Comparison of ENCODE assay signal across 8 mouse cellular contexts in genomic region chr3:89419571-89419970, GRCm38 (mm10). TPM values are rescaled to one million over a fixed set of nuclear protein-coding genes. Genes with fewer than 3 reads are reported as not detected.
A peak's percentile ranks its signal among the peaks of the same experiment; 100 is the strongest.
DNase-seq lines count a peak whose midpoint lies in the region; ATAC-seq and TF ChIP-seq lines count a peak whose summit lies in the region.

No protein-coding gene starts in this region.

- intact Hi-C loops in heart, adult 2 months (cut with DNase I) = loop anchor here (2.0 kb wide), 1 partner anchor 17 kb away; the partner anchor contains the start of gene Pbxip1

- H3K27ac ChIP-seq in MEL (ENCODE audit: control insufficient read depth, low read depth, low read length) = no peak overlapping the region
- H3K27ac ChIP-seq in bone marrow, adult 2 months (ENCODE audit: control insufficient read depth, insufficient read depth, low read depth, low read length, poor library complexity) = peak overlapping the region; percentile 88
- peak overlapping the region; percentile 94 for H3K27ac ChIP-seq in heart, adult 2 months
- peak overlapping the region; percentile 99 for H3K27ac ChIP-seq in lung, embryonic 14.5 days (ENCODE audit: low read depth)

- H3K79me2 ChIP-seq in MEL (ENCODE audit: control insufficient read depth, insufficient read depth, low read length, poor library complexity) = peaks cover 48% of the 10 kb centered on the region
- H3K79me2 ChIP-seq in heart, adult 2 months (replicated peaks; ENCODE audit: control insufficient read depth, insufficient read depth, low read length) = peaks cover 2% of the 10 kb centered on the region; the same call in 1 of the 2 replicates

- H3K9me3 ChIP-seq in MEL (replicated peaks; ENCODE audit: insufficient read depth, low read length) = no peaks in the 10 kb centered on the region
- no peaks in the 10 kb centered on the region for H3K9me3 ChIP-seq in lung, embryonic 14.5 days (ENCODE audit: low read depth, low read length)

- peak overlapping the region; percentile 76 for H3K9ac ChIP-seq in MEL (ENCODE audit: control insufficient read depth, low read depth, low read length, poor library complexity, severe bottlenecking)
- peak overlapping the region; percentile 48 for H3K9ac ChIP-seq in heart, adult 2 months (ENCODE audit: low read depth, low read length)
- H3K9ac ChIP-seq in lung, embryonic 14.5 days = peak overlapping the region; percentile 53

- no peaks in the 10 kb centered on the region for H3K27me3 ChIP-seq in MEL (ENCODE audit: control insufficient read depth in 1 of 2, insufficient read depth in 2 of 2, low read length in 2 of 2)
- no peaks in the 10 kb centered on the region for H3K27me3 ChIP-seq in heart, adult 2 months (ENCODE audit: control insufficient read depth, insufficient read depth, low read length)
- no peaks in the 10 kb centered on the region for H3K27me3 ChIP-seq in lung, embryonic 14.5 days (ENCODE audit: insufficient read depth, low read length)

- TF ChIP-seq EP300 in MEL (IDR thresholded peaks at IDR 0.05; ENCODE audit: low read depth in 1 of 2, low read length in 2 of 2) = no peak
- peak; percentile 63; the same call in 1 of the 2 replicates for TF ChIP-seq EP300 in heart, adult 2 months (IDR thresholded peaks at IDR 0.05; ENCODE audit: insufficient read depth, low read depth, low read length)

- no peak for TF ChIP-seq RAD21 in MEL (IDR thresholded peaks at IDR 0.05; ENCODE audit: low read depth, low read length)

- peaks cover 13 to 52% of the 10 kb centered on the region in 2 experiments for H3K36me3 ChIP-seq in MEL (ENCODE audit: control insufficient read depth in 1 of 2, insufficient read depth in 2 of 2, low read length in 2 of 2)
- no peaks in the 10 kb centered on the region for H3K36me3 ChIP-seq in heart, adult 2 months (ENCODE audit: control insufficient read depth, insufficient read depth, low read length)
- H3K36me3 ChIP-seq in lung, embryonic 14.5 days (ENCODE audit: insufficient read depth) = peaks cover 38% of the 10 kb centered on the region

- peaks cover 26 to 53% of the 10 kb centered on the region in 2 experiments for H3K4me1 ChIP-seq in MEL (ENCODE audit: control insufficient read depth in 1 of 2, insufficient read depth in 2 of 2, low read length in 2 of 2)
- H3K4me1 ChIP-seq in bone marrow, adult 2 months (ENCODE audit: control insufficient read depth, insufficient read depth, low read length) = peaks cover 5% of the 10 kb centered on the region; the same call in 1 of the 2 replicates
- peaks cover 8% of the 10 kb centered on the region for H3K4me1 ChIP-seq in heart, adult 2 months (ENCODE audit: control insufficient read depth, insufficient read depth, low read length)
- peaks cover 19% of the 10 kb centered on the region for H3K4me1 ChIP-seq in lung, embryonic 14.5 days (ENCODE audit: insufficient read depth)

- TF ChIP-seq CTCF in MEL (IDR thresholded peaks at IDR 0.05 in 2 of 3, conservative IDR thresholded peaks at IDR 0.05 in 1 of 3; ENCODE audit: control insufficient read depth in 1 of 3, insufficient read depth in 1 of 3, low read depth in 2 of 3, low read length in 3 of 3, poor library complexity in 1 of 3, severe bottlenecking in 1 of 3) = no peak
- TF ChIP-seq CTCF in bone marrow, adult 2 months (IDR thresholded peaks at IDR 0.05; ENCODE audit: control insufficient read depth, insufficient read depth, low read length) = no peak
- no peak for TF ChIP-seq CTCF in heart, adult 2 months (IDR thresholded peaks at IDR 0.05)
- TF ChIP-seq CTCF in lung, embryonic 14.5 days (IDR thresholded peaks at IDR 0.05; ENCODE audit: low read depth) = no peak

- peak overlapping the region; percentile 75 to 82 for H3K4me3 ChIP-seq in MEL (ENCODE audit: control insufficient read depth in 1 of 2, insufficient read depth in 1 of 2, low read depth in 2 of 2, low read length in 2 of 2)
- H3K4me3 ChIP-seq in bone marrow, adult 2 months (replicated peaks; ENCODE audit: control insufficient read depth, low read depth, low read length) = peak overlapping the region; percentile 90
- peak overlapping the region; percentile 88 for H3K4me3 ChIP-seq in heart, adult 2 months
- H3K4me3 ChIP-seq in lung, embryonic 14.5 days (ENCODE audit: low read depth, low read length) = peak overlapping the region; percentile 55

- WGBS in bone marrow, adult 2 months = 12% methylated on average over 9 of the region's 9 CpGs
- 4% methylated on average over 9 of the region's 9 CpGs for WGBS in heart, adult 2 months
- WGBS in lung, embryonic 14.5 days = 0% methylated on average over 9 of the region's 9 CpGs

- DNase-seq in MEL (ENCODE audit: low read depth, low spot score) = no peak
- DNase-seq in heart, adult 2 months = peak; percentile 74 to 76
- DNase-seq in kidney, adult 18-20 months = peak; percentile 66
- DNase-seq in lung, embryonic 14.5 days = peak; percentile 87
- DNase-seq in ovary, postnatal 36 days (ENCODE audit: low spot score) = peak; percentile 45
- no peak for DNase-seq in frontal cortex, postnatal 10 days (ENCODE audit: low spot score in 2 of 2)
- no peak for DNase-seq in thymus, postnatal 36 days

- no peak for ATAC-seq in lung, embryonic 14.5 days (ENCODE audit: insufficient read depth)

- no peak for TF ChIP-seq POLR2A in MEL (IDR thresholded peaks at IDR 0.05; ENCODE audit: control insufficient read depth in 1 of 2, insufficient read depth in 1 of 2, low read depth in 1 of 2, low read length in 2 of 2, poor library complexity in 1 of 2)
- no peak for TF ChIP-seq POLR2A in bone marrow, adult 2 months (IDR thresholded peaks at IDR 0.05; ENCODE audit: borderline replicate concordance, control insufficient read depth, low read depth, low read length)
- TF ChIP-seq POLR2A in heart, adult 2 months (IDR thresholded peaks at IDR 0.05; ENCODE audit: insufficient read depth, low read depth, low read length) = peak; percentile 55

- H3K4me2 ChIP-seq in lung, embryonic 14.5 days = peak overlapping the region; percentile 86

TF ChIP-seq in MEL, 35 proteins besides CTCF, POLR2A, EP300 and RAD21:
- TF ChIP-seq MYC (IDR thresholded peaks at IDR 0.05; ENCODE audit: low read depth, low read length) (no peak), ELF1 (IDR thresholded peaks at IDR 0.05; ENCODE audit: low read depth, low read length) (no peak), MYB (IDR thresholded peaks at IDR 0.05; ENCODE audit: low read depth, low read length) (no peak)

RNA-seq across cellular contexts. Expression of gene Shc1, which starts 1.3 kb away (rescaled TPM):
- 41.9 and 49.2 TPM in 2 replicates for total RNA-seq in MEL (2012; rRNA removed)
- 10 to 100 TPM in 1 of 2 experiments, not detected in 1; 79.8 TPM for polyA plus RNA-seq in MEL (2012; ENCODE audit: insufficient read depth in 1 of 2, insufficient read length in 2 of 2, low read depth in 1 of 2, low replicate concordance in 2 of 2, missing spikeins in 1 of 2)
- 41.6 and 65.2 TPM in 2 replicates for polyA plus RNA-seq in bone marrow, adult 2 months (2011; ENCODE audit: insufficient read depth, insufficient read length, low replicate concordance, missing spikeins)
- 10 to 100 TPM; 31.6 to 32.0 TPM for total RNA-seq in heart, adult 2 months (2021)
- polyA plus RNA-seq in heart, adult 2 months (2012; rRNA removed) = 32.4 and 50.5 TPM in 2 replicates
- 69.5 and 75.2 TPM in 2 replicates for polyA plus RNA-seq in lung, embryonic 14.5 days (2014; fragmentation: Nextera tagmentation; extraction: Ambion mirVana)

RNA-seq across cellular contexts. Expression of gene Cks1b, which starts 1.4 kb away (rescaled TPM):
- total RNA-seq in MEL (2012; rRNA removed) = 271 and 292 TPM in 2 replicates
- 100 to 1,000 TPM; 177 to 438 TPM for polyA plus RNA-seq in MEL (2012; ENCODE audit: insufficient read depth in 1 of 2, insufficient read length in 2 of 2, low read depth in 1 of 2, low replicate concordance in 2 of 2, missing spikeins in 1 of 2)
- 126 and 145 TPM in 2 replicates for polyA plus RNA-seq in bone marrow, adult 2 months (2011; ENCODE audit: insufficient read depth, insufficient read length, low replicate concordance, missing spikeins)
- 1 to 10 TPM; 3.3 to 3.5 TPM for total RNA-seq in heart, adult 2 months (2021)
- polyA plus RNA-seq in heart, adult 2 months (2012; rRNA removed) = 9.0 and 10.7 TPM in 2 replicates
- 655 and 692 TPM in 2 replicates for polyA plus RNA-seq in lung, embryonic 14.5 days (2014; fragmentation: Nextera tagmentation; extraction: Ambion mirVana)

RNA-seq across cellular contexts. Expression of gene Flad1, which starts 7.9 kb away (rescaled TPM):
- 38.0 and 42.9 TPM in 2 replicates for total RNA-seq in MEL (2012; rRNA removed)
- 10 to 100 TPM in 1 of 2 experiments, not detected in 1; 54.2 TPM for polyA plus RNA-seq in MEL (2012; ENCODE audit: insufficient read depth in 1 of 2, insufficient read length in 2 of 2, low read depth in 1 of 2, low replicate concordance in 2 of 2, missing spikeins in 1 of 2)
- 9.7 and 17.6 TPM in 2 replicates for polyA plus RNA-seq in bone marrow, adult 2 months (2011; ENCODE audit: insufficient read depth, insufficient read length, low replicate concordance, missing spikeins)
- 10 to 100 TPM; 56.1 to 59.7 TPM for total RNA-seq in heart, adult 2 months (2021)
- polyA plus RNA-seq in heart, adult 2 months (2012; rRNA removed) = 81.3 and 89.8 TPM in 2 replicates
- polyA plus RNA-seq in lung, embryonic 14.5 days (2014; fragmentation: Nextera tagmentation; extraction: Ambion mirVana) = 18.1 and 18.2 TPM in 2 replicates

RNA-seq across cellular contexts. Expression of gene Pygo2, which starts 10.4 kb away (rescaled TPM):
- total RNA-seq in MEL (2012; rRNA removed) = 50.8 and 61.1 TPM in 2 replicates
- polyA plus RNA-seq in MEL (2012; ENCODE audit: insufficient read depth in 1 of 2, insufficient read length in 2 of 2, low read depth in 1 of 2, low replicate concordance in 2 of 2, missing spikeins in 1 of 2) = 10 to 100 TPM in 1 of 2 experiments, not detected in 1; 50.3 TPM
- 29.7 and 45.4 TPM in 2 replicates for polyA plus RNA-seq in bone marrow, adult 2 months (2011; ENCODE audit: insufficient read depth, insufficient read length, low replicate concordance, missing spikeins)
- total RNA-seq in heart, adult 2 months (2021) = 10 to 100 TPM; 12.5 to 15.3 TPM
- 14.4 and 17.3 TPM in 2 replicates for polyA plus RNA-seq in heart, adult 2 months (2012; rRNA removed)
- polyA plus RNA-seq in lung, embryonic 14.5 days (2014; fragmentation: Nextera tagmentation; extraction: Ambion mirVana) = 54.0 and 56.8 TPM in 2 replicates

RNA-seq across cellular contexts. Expression of gene Pbxip1, which starts 16.9 kb away (rescaled TPM):
- total RNA-seq in MEL (2012; rRNA removed) = 4.8 and 7.6 TPM in 2 replicates
- 10 to 100 TPM in 1 of 2 experiments, not detected in 1; 10.7 TPM for polyA plus RNA-seq in MEL (2012; ENCODE audit: insufficient read depth in 1 of 2, insufficient read length in 2 of 2, low read depth in 1 of 2, low replicate concordance in 2 of 2, missing spikeins in 1 of 2)
- 23.6 and 60.5 TPM in 2 replicates for polyA plus RNA-seq in bone marrow, adult 2 months (2011; ENCODE audit: insufficient read depth, insufficient read length, low replicate concordance, missing spikeins)
- 10 to 100 TPM; 55.7 to 67.5 TPM for total RNA-seq in heart, adult 2 months (2021)
- 56.2 and 58.2 TPM in 2 replicates for polyA plus RNA-seq in heart, adult 2 months (2012; rRNA removed)
- polyA plus RNA-seq in lung, embryonic 14.5 days (2014; fragmentation: Nextera tagmentation; extraction: Ambion mirVana) = 13.6 and 14.7 TPM in 2 replicates

Comparison
In these comparisons a context has a peak if more than half of its experiments do, and no peak if none do; other contexts are left out.
1. DNase-seq: peak in heart, adult 2 months (2 of 2), kidney, adult 18-20 months (single experiment), lung, embryonic 14.5 days (single experiment) and ovary, postnatal 36 days (single experiment); none in MEL (single experiment), frontal cortex, postnatal 10 days (0 of 2) and thymus, postnatal 36 days (0 of 2).
2. RNA of gene Cks1b, which starts 1.4 kb away (polyA plus RNA-seq): 655 to 692 TPM in lung, embryonic 14.5 days, 177 to 438 TPM in MEL and 126 to 145 TPM in bone marrow, adult 2 months; 9.0 to 10.7 TPM in heart, adult 2 months; every median in the first group is over 10 times any median in the second.
3. Peak in every context shown above with its lines, with median percentiles within 50 percentile points of each other: H3K4me3 ChIP-seq and H3K9ac ChIP-seq.